Mouse (Mus musculus) neural tube, embryonic 14.5 days (tissue): ENCODE data around the gene Maats1. TPM values are rescaled to one million over a fixed set of nuclear protein-coding genes. Genes with fewer than 3 reads are reported as not detected.

Experiments used
- ATAC-seq: fragments of 200-750 bp; cut with Nextera tagmentation; 2 replicates; pipeline ENCODE4 v1.8.0; 2017; ENCODE audit warnings: low read depth, mild to moderate bottlenecking, moderate TSS enrichment, moderate library complexity
- H3K27ac ChIP-seq: fragments of 300-500 bp; sonication (generic); 2 replicates; pipeline ENCODE4 v1.5.1; 2014; ENCODE audit warnings: low read depth, mild to moderate bottlenecking, control low read depth, low read length, moderate library complexity, mixed read lengths
- H3K27me3 ChIP-seq: fragments of 300-500 bp; sonication (generic); 2 replicates; pipeline ENCODE4 v1.6.1; 2014; ENCODE audit warnings: low read length; ENCODE audit not compliant: control insufficient read depth, insufficient read depth
- H3K36me3 ChIP-seq: fragments of 300-500 bp; sonication (generic); 2 replicates; pipeline ENCODE4 v1.6.1; 2014; ENCODE audit warnings: low read length, mixed read lengths; ENCODE audit not compliant: control insufficient read depth, insufficient read depth
- H3K4me1 ChIP-seq: fragments of 300-500 bp; sonication (generic); 2 replicates; pipeline ENCODE4 v1.6.1; 2014; ENCODE audit warnings: low read length; ENCODE audit not compliant: control insufficient read depth, insufficient read depth
- H3K4me2 ChIP-seq: fragments of 300-500 bp; sonication (generic); 2 replicates; pipeline ENCODE4 v1.6.1; 2014; ENCODE audit warnings: mild to moderate bottlenecking, low read depth, low read length, control low read depth
- H3K4me3 ChIP-seq: fragments of 300-500 bp; sonication (generic); 2 replicates; pipeline ENCODE4 v1.5.1; 2014; ENCODE audit warnings: low read depth, low read length, control low read depth, mixed read lengths
- H3K9ac ChIP-seq: fragments of 300-500 bp; sonication (generic); replicated peaks from 2 replicates; pipeline ENCODE4 v1.6.1; 2014; ENCODE audit warnings: low read depth, mild to moderate bottlenecking, control low read depth, low read length, mixed read lengths
- H3K9me3 ChIP-seq: fragments of 300-500 bp; sonication (generic); 2 replicates; pipeline ENCODE4 v1.6.1; 2016; ENCODE audit warnings: low read length; ENCODE audit not compliant: control insufficient read depth
- WGBS: fragments of 180-500 bp; shearing (Covaris S2); extraction: QIAGEN DNeasy Blood & Tissue Kit; methylation state at CpG from one replicate; pipeline ENCODE4 v1.1.7; 2014; 5-methylcytosine and 5-hydroxymethylcytosine counted together
- polyA plus RNA-seq: library from polyadenylated mRNA; unstranded; fragments of >200 nt; fragmentation: Nextera tagmentation; extraction: Ambion mirVana; gene quantifications from 2 replicates; pipeline ENCODE4 v1.2.1, GENCODE M21; 2014

Maats1 gene
- polyA plus RNA-seq, 1 experiment from 2014 or later: 0.62 TPM

DNA sequence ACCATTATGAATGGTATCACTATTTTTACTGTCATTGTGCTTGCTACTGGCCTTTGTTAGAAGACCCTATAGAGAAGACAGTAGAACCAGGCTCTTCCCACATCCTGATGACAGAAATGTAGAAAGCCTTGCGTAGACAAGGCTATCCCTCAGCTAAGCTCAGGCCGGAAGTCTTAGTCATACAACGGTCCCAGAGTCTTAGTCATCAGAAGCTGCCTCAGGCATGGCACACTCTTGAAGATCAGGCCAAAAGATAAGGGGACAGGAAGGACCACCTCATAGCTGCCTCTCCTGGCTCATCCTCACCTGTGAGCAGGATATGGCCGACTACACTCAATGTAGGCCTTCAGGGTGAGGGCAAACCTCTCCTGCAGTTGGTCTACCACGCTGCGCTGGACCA lies 91.5 kb downstream of the Maats1 start:
- WGBS: 95% methylated on average over 6 of the region's 6 CpGs
- no peaks in the 10 kb centered on the region for H3K4me1 ChIP-seq

GRCm38 (mm10) chr16:38248331-38248961 lies 93.5 kb downstream of the Maats1 start:
- no peak overlapping the region for H3K4me2 ChIP-seq
- ATAC-seq: no peak
- no peak overlapping the region for H3K4me3 ChIP-seq
- no peaks in the 10 kb centered on the region for H3K36me3 ChIP-seq
- H3K4me1 ChIP-seq: no peaks in the 10 kb centered on the region
- H3K9ac ChIP-seq: no peak overlapping the region
- WGBS: 47% methylated on average over 13 of the region's 13 CpGs
- no peaks in the 10 kb centered on the region for H3K9me3 ChIP-seq
- H3K27me3 ChIP-seq: no peaks in the 10 kb centered on the region
- H3K27ac ChIP-seq: no peak overlapping the region

More for the DNA sequence above, 91.5 kb downstream of the Maats1 start:
- Histone ChIP-seq H3K27me3 (no peaks in the 10 kb centered on the region), H3K4me2 (no peak overlapping the region), H3K9ac (no peak overlapping the region), H3K36me3 (no peaks in the 10 kb centered on the region), H3K4me3 (no peak overlapping the region), H3K9me3 (no peaks in the 10 kb centered on the region), H3K27ac (no peak overlapping the region)
- ATAC-seq: no peak

Other genes with a start within 250 kb of the Maats1 start
- not detected in 2 replicates for gene Nr1i2, start 47.3 kb downstream of the Maats1 start, polyA plus RNA-seq
- 82.0 and 91.6 TPM in 2 replicates for gene Cox17, start 4.8 kb upstream of the Maats1 start, polyA plus RNA-seq
- gene Gm21987, start 4.9 kb upstream of the Maats1 start, polyA plus RNA-seq: not detected in 2 replicates
- 0.62 and 0.71 TPM in 2 replicates for gene Popdc2, start 20.1 kb upstream of the Maats1 start, polyA plus RNA-seq
- gene Pla1a, start 91.0 kb upstream of the Maats1 start, polyA plus RNA-seq: 0.47 and 0.70 TPM in 2 replicates
- gene Adprh, start 110.6 kb upstream of the Maats1 start, polyA plus RNA-seq: 130 and 141 TPM in 2 replicates
- 0.67 and 0.74 TPM in 2 replicates for gene Cd80, start 113.4 kb upstream of the Maats1 start, polyA plus RNA-seq
- 31.9 and 33.2 TPM in 2 replicates for gene Timmdc1, start 180.5 kb upstream of the Maats1 start, polyA plus RNA-seq
- gene Poglut1, start 208.1 kb upstream of the Maats1 start, polyA plus RNA-seq: 57.0 and 64.2 TPM in 2 replicates
- gene Tmem39a, start 216.6 kb upstream of the Maats1 start, polyA plus RNA-seq: 30.8 and 44.0 TPM in 2 replicates